Mouse (Mus musculus): ENCODE results near the gene Hyou1.
"Not testable (repeated sequence)": the region's sequence is repeated elsewhere in the genome, so short reads cannot be mapped to it uniquely, and the experiment has no call there.

DNA sequence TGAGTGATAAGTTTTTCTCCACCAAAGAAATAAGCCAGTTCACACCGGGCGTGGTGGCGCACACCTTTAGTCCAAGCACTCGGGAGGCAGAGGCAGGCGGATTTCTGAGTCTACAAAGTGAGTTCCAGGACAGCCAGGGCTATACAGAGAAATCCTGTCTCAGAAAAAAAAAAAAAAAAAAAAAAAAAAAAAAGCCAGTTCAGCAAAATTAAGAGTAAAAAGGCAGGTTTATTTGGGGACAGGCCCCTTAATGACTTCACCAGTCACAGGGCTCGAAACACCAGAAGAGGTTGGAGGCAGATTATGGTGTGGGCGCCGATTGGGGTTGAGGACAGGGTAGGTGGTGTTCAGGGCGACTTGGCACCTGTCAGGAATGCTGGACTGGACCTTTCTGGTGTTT is 40.4 kb downstream of the Hyou1 start:
- not testable (repeated sequence) for TF ChIP-seq CTCF (IDR thresholded peaks at IDR 0.05; ENCODE audit: low read depth); EP300 (optimal IDR thresholded peaks at IDR 0.05)

All from stomach, postnatal 0 days (tissue).